Mouse (Mus musculus): ENCODE data around the gene Dnajb5. TPM values are rescaled to one million over a fixed set of nuclear protein-coding genes. Genes with fewer than 3 reads are reported as not detected.

Gene Dnajb5
- polyA plus RNA-seq (2012; ENCODE audit: insufficient read depth, insufficient read length, missing spikeins) = 5.4 and 5.8 TPM in 2 replicates

- peak within 1 kb of the TSS; percentile 87 for H3K27ac ChIP-seq (replicated peaks; ENCODE audit: low read depth, low read length)
- H3K4me3 ChIP-seq (ENCODE audit: insufficient read depth, low read depth, low read length) = peak within 1 kb of the TSS; percentile 78
- H3K4me1 ChIP-seq (ENCODE audit: control insufficient read depth, insufficient read depth, insufficient read length, low read length) = no peaks in the 10 kb centered on the region; the same call in 1 of the 2 replicates
Observed at GRCm38 (mm10) chr4:42949676-42950051, at the start of gene Dnajb5. Gene Dnajb5 (plus strand): TSS chr4:42949814.

- no peak overlapping the region for H3K27ac ChIP-seq (replicated peaks; ENCODE audit: low read depth, low read length)
- H3K4me1 ChIP-seq (ENCODE audit: control insufficient read depth, insufficient read depth, insufficient read length, low read length) = no peaks in the 10 kb centered on the region
- no peak overlapping the region for H3K4me3 ChIP-seq (ENCODE audit: insufficient read depth, low read depth, low read length)
Observed at GRCm38 (mm10) chr4:42900878-42901277, 48.7 kb upstream of the Dnajb5 start.

GRCm38 (mm10) chr4:42902174-42902573 lies 47.4 kb upstream of the Dnajb5 start:
- Histone ChIP-seq H3K27ac (replicated peaks; ENCODE audit: low read depth, low read length) (no peak overlapping the region), H3K4me3 (ENCODE audit: insufficient read depth, low read depth, low read length) (no peak overlapping the region), H3K4me1 (ENCODE audit: control insufficient read depth, insufficient read depth, insufficient read length, low read length) (no peaks in the 10 kb centered on the region)

- no peak overlapping the region for H3K27ac ChIP-seq (replicated peaks; ENCODE audit: low read depth, low read length)
- no peak overlapping the region for H3K4me3 ChIP-seq (ENCODE audit: insufficient read depth, low read depth, low read length)
- no peaks in the 10 kb centered on the region for H3K4me1 ChIP-seq (ENCODE audit: control insufficient read depth, insufficient read depth, insufficient read length, low read length)
Observed at GRCm38 (mm10) chr4:42902730-42903129, 46.9 kb upstream of the Dnajb5 start.

- Histone ChIP-seq H3K4me1 (ENCODE audit: control insufficient read depth, insufficient read depth, insufficient read length, low read length) (no peaks in the 10 kb centered on the region), H3K4me3 (ENCODE audit: insufficient read depth, low read depth, low read length) (no peak overlapping the region), H3K27ac (replicated peaks; ENCODE audit: low read depth, low read length) (no peak overlapping the region)
Observed at GRCm38 (mm10) chr4:42903942-42904341, 45.7 kb upstream of the Dnajb5 start.

- no peaks in the 10 kb centered on the region for H3K4me1 ChIP-seq (ENCODE audit: control insufficient read depth, insufficient read depth, insufficient read length, low read length)
- H3K27ac ChIP-seq (replicated peaks; ENCODE audit: low read depth, low read length) = no peak overlapping the region
- H3K4me3 ChIP-seq (ENCODE audit: insufficient read depth, low read depth, low read length) = no peak overlapping the region
Observed at GRCm38 (mm10) chr4:42904523-42904922, 45.1 kb upstream of the Dnajb5 start.

- H3K4me1 ChIP-seq (ENCODE audit: control insufficient read depth, insufficient read depth, insufficient read length, low read length) = no peaks in the 10 kb centered on the region
- H3K27ac ChIP-seq (replicated peaks; ENCODE audit: low read depth, low read length) = no peak overlapping the region
- H3K4me3 ChIP-seq (ENCODE audit: insufficient read depth, low read depth, low read length) = no peak overlapping the region
Observed at GRCm38 (mm10) chr4:42904966-42905365, 44.6 kb upstream of the Dnajb5 start.

GRCm38 (mm10) chr4:42913391-42913790 lies 36.2 kb upstream of the Dnajb5 start:
- Histone ChIP-seq H3K27ac (replicated peaks; ENCODE audit: low read depth, low read length) (no peak overlapping the region), H3K4me3 (ENCODE audit: insufficient read depth, low read depth, low read length) (no peak overlapping the region), H3K4me1 (ENCODE audit: control insufficient read depth, insufficient read depth, insufficient read length, low read length) (no peaks in the 10 kb centered on the region)

GRCm38 (mm10) chr4:42915311-42915710 lies 34.3 kb upstream of the Dnajb5 start:
- H3K27ac ChIP-seq (replicated peaks; ENCODE audit: low read depth, low read length) = no peak overlapping the region
- no peaks in the 10 kb centered on the region for H3K4me1 ChIP-seq (ENCODE audit: control insufficient read depth, insufficient read depth, insufficient read length, low read length)
- no peak overlapping the region for H3K4me3 ChIP-seq (ENCODE audit: insufficient read depth, low read depth, low read length)

- Histone ChIP-seq H3K27ac (replicated peaks; ENCODE audit: low read depth, low read length) (no peak overlapping the region), H3K4me3 (ENCODE audit: insufficient read depth, low read depth, low read length) (no peak overlapping the region), H3K4me1 (ENCODE audit: control insufficient read depth, insufficient read depth, insufficient read length, low read length) (no peaks in the 10 kb centered on the region)
Observed at GRCm38 (mm10) chr4:42915966-42916365, 33.6 kb upstream of the Dnajb5 start.

GRCm38 (mm10) chr4:42916617-42917401 lies 32.8 kb upstream of the Dnajb5 start, which contains the start of gene Phf24:
Gene Phf24 (plus strand): TSS chr4:42916660.
- peak within 1 kb of the TSS; percentile 58 for H3K4me3 ChIP-seq (ENCODE audit: insufficient read depth, low read depth, low read length)
- H3K4me1 ChIP-seq (ENCODE audit: control insufficient read depth, insufficient read depth, insufficient read length, low read length) = no peaks in the 10 kb centered on the region
- no peak within 1 kb of the TSS for H3K27ac ChIP-seq (replicated peaks; ENCODE audit: low read depth, low read length)

- peak overlapping the region; percentile 58 for H3K4me3 ChIP-seq (ENCODE audit: insufficient read depth, low read depth, low read length)
- H3K27ac ChIP-seq (replicated peaks; ENCODE audit: low read depth, low read length) = no peak overlapping the region
- no peaks in the 10 kb centered on the region for H3K4me1 ChIP-seq (ENCODE audit: control insufficient read depth, insufficient read depth, insufficient read length, low read length)
Observed at GRCm38 (mm10) chr4:42917402-42917774, 32.2 kb upstream of the Dnajb5 start.

- H3K4me3 ChIP-seq (ENCODE audit: insufficient read depth, low read depth, low read length) = no peak overlapping the region
- H3K4me1 ChIP-seq (ENCODE audit: control insufficient read depth, insufficient read depth, insufficient read length, low read length) = no peaks in the 10 kb centered on the region
Observed at GRCm38 (mm10) chr4:42920726-42921125, 28.9 kb upstream of the Dnajb5 start.

GRCm38 (mm10) chr4:42921536-42921935 lies 28.1 kb upstream of the Dnajb5 start:
- no peaks in the 10 kb centered on the region for H3K4me1 ChIP-seq (ENCODE audit: control insufficient read depth, insufficient read depth, insufficient read length, low read length)
- no peak overlapping the region for H3K27ac ChIP-seq (replicated peaks; ENCODE audit: low read depth, low read length)
- H3K4me3 ChIP-seq (ENCODE audit: insufficient read depth, low read depth, low read length) = no peak overlapping the region

More at GRCm38 (mm10) chr4:42920726-42921125, 28.9 kb upstream of the Dnajb5 start:
- no peak overlapping the region for H3K27ac ChIP-seq (replicated peaks; ENCODE audit: low read depth, low read length)

- Histone ChIP-seq H3K27ac (replicated peaks; ENCODE audit: low read depth, low read length) (no peak overlapping the region), H3K4me1 (ENCODE audit: control insufficient read depth, insufficient read depth, insufficient read length, low read length) (no peaks in the 10 kb centered on the region)
Observed at GRCm38 (mm10) chr4:42922056-42922455, 27.6 kb upstream of the Dnajb5 start.

GRCm38 (mm10) chr4:42922461-42922860 lies 27.2 kb upstream of the Dnajb5 start:
- H3K27ac ChIP-seq (replicated peaks; ENCODE audit: low read depth, low read length) = no peak overlapping the region
- H3K4me3 ChIP-seq (ENCODE audit: insufficient read depth, low read depth, low read length) = no peak overlapping the region
- H3K4me1 ChIP-seq (ENCODE audit: control insufficient read depth, insufficient read depth, insufficient read length, low read length) = no peaks in the 10 kb centered on the region

More at GRCm38 (mm10) chr4:42922056-42922455, 27.6 kb upstream of the Dnajb5 start:
- no peak overlapping the region for H3K4me3 ChIP-seq (ENCODE audit: insufficient read depth, low read depth, low read length)
